Mouse (Mus musculus) telencephalon, adult 2 months (tissue): ENCODE measurements at regions not wholly inside any gene's neighbourhood (a gene's known extent, or its start where the extent isn't known, plus 50 kb on each side); places are given as distances from the start of the nearest gene placed in this dataset.

Source experiments
- DNase-seq: peaks from one replicate; pipeline ENCODE4 v3.0.0-alpha.2; 2011; ENCODE audit warnings: low read depth, low spot score

- no peak for DNase-seq
Observed at GRCm38 (mm10) chr3:136444598-136444997, 118.7 kb upstream of the Bank1 start.

DNA sequence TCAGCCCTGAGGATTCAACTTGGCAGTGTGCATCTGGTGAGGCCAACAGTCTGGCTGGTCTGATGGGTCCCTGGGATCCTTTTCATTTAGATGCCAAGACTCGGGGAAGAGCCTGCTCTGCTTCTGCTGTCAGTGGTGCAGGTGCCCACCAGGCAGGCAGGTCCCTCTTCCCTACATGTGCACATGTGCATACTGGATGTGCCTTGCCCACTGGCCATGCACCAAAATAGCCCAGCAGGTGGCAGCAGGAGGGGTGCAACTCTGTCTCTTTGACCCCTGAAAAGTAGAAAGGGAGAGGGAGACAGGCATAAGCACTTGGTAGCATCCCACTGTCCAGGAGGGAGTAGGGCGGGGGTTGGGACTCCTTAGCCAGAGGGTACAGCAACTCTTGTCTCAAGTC, 116.2 kb upstream of the Bank1 start:
- DNase-seq = no peak

GRCm38 (mm10) chr3:136439907-136440645, 114.2 kb upstream of the Bank1 start:
- no peak for DNase-seq

GRCm38 (mm10) chr3:136439350-136439749, 113.5 kb upstream of the Bank1 start:
- no peak for DNase-seq

GRCm38 (mm10) chr3:136434407-136434806, 108.5 kb upstream of the Bank1 start:
- no peak for DNase-seq

GRCm38 (mm10) chr3:136432072-136432471, 106.2 kb upstream of the Bank1 start:
- DNase-seq = no peak

DNA sequence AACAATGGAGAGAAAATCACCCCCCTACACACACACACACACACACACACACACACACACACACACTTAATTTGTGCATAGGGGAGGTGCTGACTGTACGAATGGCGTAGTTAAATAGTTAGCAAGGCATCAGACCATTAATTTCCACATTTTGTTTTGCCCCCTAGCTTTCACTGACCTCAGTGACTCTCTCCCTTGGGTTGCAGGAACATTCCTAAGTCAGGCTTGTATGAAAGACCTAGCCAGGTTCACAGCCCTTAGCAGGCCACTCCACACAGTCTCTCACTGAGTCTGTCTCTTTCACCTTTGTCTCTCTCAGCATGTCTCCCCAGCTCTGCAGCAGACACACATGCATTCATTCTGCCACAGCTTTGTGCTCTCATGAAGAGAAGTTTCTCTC, 101.6 kb upstream of the Bank1 start:
- no peak for DNase-seq

DNA sequence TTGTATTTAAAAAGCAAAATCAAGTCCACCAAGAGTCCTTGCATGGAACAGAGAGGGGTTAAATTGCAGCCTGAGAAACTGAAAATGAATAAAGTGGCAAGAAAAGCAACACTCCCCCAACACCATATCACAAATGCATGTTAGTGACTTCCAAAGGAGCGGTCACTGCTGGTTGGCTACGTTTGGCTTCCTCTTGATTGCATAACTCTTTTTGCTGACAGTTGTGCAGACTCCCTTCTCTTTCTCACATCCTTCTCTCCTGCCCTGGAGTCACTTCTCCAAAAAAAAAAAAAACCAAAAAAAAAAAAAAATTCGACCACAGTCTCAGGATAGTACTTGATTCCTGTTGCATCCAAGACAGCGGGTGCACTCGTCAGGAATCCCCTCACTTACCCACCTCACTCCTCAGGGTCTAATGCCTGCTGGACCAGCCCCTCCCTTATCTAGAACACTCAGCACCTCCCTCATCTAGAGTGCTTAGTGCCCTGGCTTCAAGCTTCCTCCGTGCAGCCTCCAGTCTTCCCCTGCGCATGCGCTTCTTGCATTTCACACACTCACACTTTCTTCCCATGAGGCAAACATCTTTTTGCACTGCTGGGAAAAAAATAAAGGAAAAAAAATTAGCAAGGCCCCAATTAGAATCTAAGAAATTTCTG, 100.8 kb upstream of the Bank1 start:
- DNase-seq = peak; percentile 16

DNA sequence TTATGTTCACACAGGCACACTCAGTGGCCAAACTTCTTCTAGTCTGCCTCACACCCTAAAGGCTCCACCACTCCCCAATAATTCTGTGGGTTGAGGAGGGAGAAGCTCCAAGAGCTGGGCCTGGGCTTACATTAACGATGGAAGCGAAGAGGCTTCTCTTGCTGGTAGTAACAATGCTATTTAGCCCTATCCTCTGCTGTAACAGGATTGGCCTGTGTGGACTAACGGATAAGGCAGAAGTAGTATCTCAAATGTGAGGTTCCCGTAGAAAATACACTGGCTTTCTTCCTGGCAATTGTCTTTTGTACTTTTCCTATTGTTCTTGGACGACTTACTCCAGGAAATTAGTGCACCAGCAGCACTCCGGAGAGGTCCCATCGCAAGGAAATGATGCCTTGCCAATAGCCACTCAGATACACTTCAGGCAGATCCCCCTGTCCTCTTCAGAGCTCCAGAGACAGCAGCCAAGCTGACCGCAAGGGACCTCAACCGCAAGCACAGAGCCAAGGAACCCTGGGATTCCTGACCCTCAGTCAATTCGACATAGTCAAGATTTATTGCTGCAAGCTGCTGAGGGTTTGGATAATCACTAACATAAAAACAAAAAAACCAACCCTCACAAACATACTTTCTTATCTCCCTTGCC, 96.2 kb upstream of the Bank1 start:
- no peak for DNase-seq

DNA sequence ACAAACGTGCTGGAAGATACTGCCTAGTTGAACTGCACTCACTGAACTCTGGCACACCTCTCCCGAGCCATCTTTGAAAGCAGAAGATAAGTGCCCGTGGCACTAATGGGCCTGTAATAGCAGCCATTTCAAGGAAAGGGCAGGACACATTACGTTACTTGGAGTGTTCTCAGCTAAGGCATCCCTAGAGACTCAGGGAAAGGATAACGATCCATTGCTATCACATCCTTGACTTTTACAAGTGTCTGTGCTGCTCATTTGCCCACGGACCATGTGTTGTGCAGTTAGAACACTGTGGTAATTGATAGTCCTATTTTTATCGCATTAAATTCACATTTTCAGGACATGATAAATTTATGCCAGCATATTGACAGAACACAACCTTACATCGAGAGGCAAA, 79.7 kb upstream of the Bank1 start:
- peak; percentile 16 for DNase-seq

DNA sequence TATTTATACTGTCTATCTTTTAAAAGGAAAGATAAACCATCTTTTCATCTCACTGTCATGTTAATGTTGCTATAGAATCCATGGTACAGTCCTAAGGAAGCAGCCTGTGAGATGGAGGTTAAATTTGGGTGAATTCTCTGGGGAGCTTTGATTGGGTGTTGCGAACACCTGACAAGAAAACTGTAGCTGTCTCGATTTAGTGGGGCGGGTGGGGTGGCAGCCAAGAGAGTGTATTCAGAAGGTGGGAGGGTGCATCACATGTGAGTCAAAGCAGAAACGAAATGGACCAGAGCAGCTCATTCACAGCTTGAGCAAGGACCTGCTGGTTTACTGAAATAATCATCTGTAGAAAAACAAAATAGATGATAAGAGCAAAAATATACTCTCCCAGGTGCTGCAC, 57.4 kb upstream of the Bank1 start:
- peak; percentile 58 for DNase-seq

DNA sequence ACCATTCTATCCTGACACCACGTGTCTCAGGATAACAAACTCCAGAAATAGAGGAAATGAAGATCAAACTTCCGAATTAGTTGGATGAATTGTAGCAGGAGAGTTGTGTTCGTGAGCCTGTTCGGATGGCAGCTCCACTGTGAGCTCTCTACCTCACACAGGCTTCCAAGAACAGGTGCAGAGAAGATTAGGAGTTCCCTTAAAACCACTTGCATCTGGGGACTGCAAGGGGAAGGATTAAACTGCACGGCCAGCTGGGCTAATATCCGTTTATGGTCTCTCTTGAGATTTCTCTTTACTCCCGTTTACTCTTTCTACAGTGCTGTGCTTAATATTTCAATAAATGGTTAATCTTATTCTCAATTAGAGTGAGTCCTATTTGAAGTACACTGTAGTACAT, 54.8 kb upstream of the Bank1 start:
- no peak for DNase-seq

GRCm38 (mm10) chr3:136379741-136380398, 54.0 kb upstream of the Bank1 start:
- DNase-seq = peak; percentile 79

GRCm38 (mm10) chr3:136376893-136377292, 51.0 kb upstream of the Bank1 start:
- DNase-seq = no peak
